Mouse (Mus musculus) urinary bladder, postnatal 25 days (tissue): ENCODE data around the gene Mamld1.

Source experiments
- DNase-seq: peaks from one replicate; pipeline ENCODE4 v3.0.0; 2022; ENCODE audit warnings: low spot score

The Mamld1 gene

GRCm38 (mm10) chrX:71141390-71141789, 91.3 kb downstream of the Mamld1 start:
- no peak for DNase-seq

DNA sequence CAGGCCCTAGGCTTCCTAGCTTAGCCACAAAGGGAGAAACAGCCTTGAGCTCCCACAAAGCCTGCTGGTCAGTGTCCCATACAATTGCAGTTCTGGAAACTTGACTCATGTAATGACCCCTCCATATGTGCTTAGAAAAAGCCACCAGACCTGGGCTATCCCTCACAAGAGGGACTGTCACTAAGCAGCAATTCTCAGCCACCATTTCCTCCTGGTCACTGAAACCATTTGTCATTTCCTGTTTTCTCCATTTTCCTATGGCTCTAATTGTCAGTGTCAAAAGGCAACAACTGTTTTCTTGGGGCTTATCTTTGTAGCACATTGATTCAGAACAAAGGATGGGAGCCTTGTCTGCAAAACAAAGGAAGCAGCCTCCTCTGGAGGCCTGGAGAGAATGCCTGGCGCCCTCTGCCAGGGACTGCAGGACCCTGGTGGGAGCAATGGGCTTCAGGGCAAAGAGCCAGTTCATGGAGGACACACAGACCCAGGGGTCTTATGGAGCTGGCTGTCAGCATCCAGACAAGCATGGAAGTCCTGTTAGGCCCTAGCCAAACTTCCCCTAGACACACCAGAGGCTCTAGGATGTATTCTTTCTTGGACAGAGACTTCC, 99.5 kb downstream of the Mamld1 start:
- DNase-seq: no peak

GRCm38 (mm10) chrX:71150551-71151001, 100.5 kb downstream of the Mamld1 start:
- no peak for DNase-seq

DNA sequence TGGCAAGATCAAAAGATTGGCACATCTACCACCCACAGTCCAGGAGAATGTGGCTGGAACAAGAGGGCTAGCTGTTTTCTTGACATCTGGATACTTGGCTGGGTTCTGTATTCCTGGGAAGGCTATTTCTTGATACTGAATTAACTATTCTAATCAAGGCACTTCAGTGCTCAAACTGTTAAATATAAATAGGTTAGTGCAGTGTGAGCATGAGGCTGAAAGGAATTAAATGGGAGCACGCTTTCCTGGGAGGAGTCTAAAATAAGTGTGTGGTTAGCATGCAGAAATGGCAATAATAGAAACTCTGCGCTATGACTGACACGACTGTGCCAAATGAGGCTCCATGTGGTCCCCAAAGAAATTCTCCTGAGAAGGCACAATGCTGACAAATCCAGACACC, 131.5 kb downstream of the Mamld1 start:
- DNase-seq: no peak

GRCm38 (mm10) chrX:71183671-71184070, 133.6 kb downstream of the Mamld1 start:
- no peak for DNase-seq

- DNase-seq: no peak
Observed at GRCm38 (mm10) chrX:71186396-71186795, 136.3 kb downstream of the Mamld1 start.

GRCm38 (mm10) chrX:71204776-71205175, 154.7 kb downstream of the Mamld1 start:
- no peak for DNase-seq
